Mouse (Mus musculus): ENCODE data around the gene Rfxap.

Gene Rfxap

GRCm38 (mm10) chr3:54807666-54808217 is at the start of gene Rfxap:
TSS of gene Rfxap (minus strand) at chr3:54807791.
- DNase-seq (ENCODE audit: low read depth, low spot score) = peak; percentile 97

GRCm38 (mm10) chr3:54835421-54835820 is 27.8 kb upstream of the Rfxap start:
- DNase-seq (ENCODE audit: low read depth, low spot score) = no peak

GRCm38 (mm10) chr3:54832491-54832890 is 24.9 kb upstream of the Rfxap start:
- no peak for DNase-seq (ENCODE audit: low read depth, low spot score)

- DNase-seq (ENCODE audit: low read depth, low spot score) = no peak
Observed at GRCm38 (mm10) chr3:54822526-54822925, 14.9 kb upstream of the Rfxap start.

- peak; percentile 80 for DNase-seq (ENCODE audit: low read depth, low spot score)
Observed at GRCm38 (mm10) chr3:54815292-54815691, 7.7 kb upstream of the Rfxap start.

GRCm38 (mm10) chr3:54814622-54815021 is 7.0 kb upstream of the Rfxap start:
- DNase-seq (ENCODE audit: low read depth, low spot score) = no peak

- no peak for DNase-seq (ENCODE audit: low read depth, low spot score)
Observed at GRCm38 (mm10) chr3:54813418-54813988, 5.9 kb upstream of the Rfxap start.

GRCm38 (mm10) chr3:54811616-54812015 is 4.0 kb upstream of the Rfxap start:
- DNase-seq (ENCODE audit: low read depth, low spot score) = no peak

GRCm38 (mm10) chr3:54809111-54809510 is 1.5 kb upstream of the Rfxap start:
- DNase-seq (ENCODE audit: low read depth, low spot score) = peak; percentile 76

GRCm38 (mm10) chr3:54807061-54807661 is 430 bp downstream of the Rfxap start:
- DNase-seq (ENCODE audit: low read depth, low spot score) = peak; percentile 61

- DNase-seq (ENCODE audit: low read depth, low spot score) = no peak
Observed at GRCm38 (mm10) chr3:54803713-54804112, 3.9 kb downstream of the Rfxap start.

GRCm38 (mm10) chr3:54797211-54797610 is 10.4 kb downstream of the Rfxap start:
- peak; percentile 89 for DNase-seq (ENCODE audit: low read depth, low spot score)

- DNase-seq (ENCODE audit: low read depth, low spot score) = peak; percentile 40
Observed at GRCm38 (mm10) chr3:54795806-54796205, 11.8 kb downstream of the Rfxap start.

GRCm38 (mm10) chr3:54795379-54795778 is 12.2 kb downstream of the Rfxap start:
- peak; percentile 62 for DNase-seq (ENCODE audit: low read depth, low spot score)

GRCm38 (mm10) chr3:54793762-54794161 is 13.8 kb downstream of the Rfxap start:
- DNase-seq (ENCODE audit: low read depth, low spot score) = peak; percentile 62

- DNase-seq (ENCODE audit: low read depth, low spot score) = no peak
Observed at GRCm38 (mm10) chr3:54791822-54792677, 15.5 kb downstream of the Rfxap start.

GRCm38 (mm10) chr3:54790601-54791000 is 17.0 kb downstream of the Rfxap start:
- DNase-seq (ENCODE audit: low read depth, low spot score) = no peak

- no peak for DNase-seq (ENCODE audit: low read depth, low spot score)
Observed at GRCm38 (mm10) chr3:54775989-54776631, 31.5 kb downstream of the Rfxap start.

GRCm38 (mm10) chr3:54773613-54774012 is 34.0 kb downstream of the Rfxap start:
- peak; percentile 69 for DNase-seq (ENCODE audit: low read depth, low spot score)

GRCm38 (mm10) chr3:54769349-54770275 is 38.0 kb downstream of the Rfxap start:
- DNase-seq (ENCODE audit: low read depth, low spot score) = no peak

GRCm38 (mm10) chr3:54768592-54768991 is 39.0 kb downstream of the Rfxap start:
- DNase-seq (ENCODE audit: low read depth, low spot score) = no peak
